Mouse (Mus musculus) embryo, embryonic 11 days (tissue): ENCODE measurements around the gene Zbtb48.
"Not testable (repeated sequence)": the region's sequence is repeated elsewhere in the genome, so short reads cannot be mapped to it uniquely, and the experiment has no call there.

Source experiments
- DNase-seq: peaks from one replicate; pipeline ENCODE4 v3.0.0-alpha.2; 2015

The Zbtb48 gene

GRCm38 (mm10) chr4:152027524-152027923, at the start of gene Zbtb48:
Zbtb48 (minus strand) TSS chr4:152027671.
- peak; percentile 100 for DNase-seq

- no peak for DNase-seq
Observed at GRCm38 (mm10) chr4:152077191-152077590, 49.7 kb upstream of the Zbtb48 start.

DNA sequence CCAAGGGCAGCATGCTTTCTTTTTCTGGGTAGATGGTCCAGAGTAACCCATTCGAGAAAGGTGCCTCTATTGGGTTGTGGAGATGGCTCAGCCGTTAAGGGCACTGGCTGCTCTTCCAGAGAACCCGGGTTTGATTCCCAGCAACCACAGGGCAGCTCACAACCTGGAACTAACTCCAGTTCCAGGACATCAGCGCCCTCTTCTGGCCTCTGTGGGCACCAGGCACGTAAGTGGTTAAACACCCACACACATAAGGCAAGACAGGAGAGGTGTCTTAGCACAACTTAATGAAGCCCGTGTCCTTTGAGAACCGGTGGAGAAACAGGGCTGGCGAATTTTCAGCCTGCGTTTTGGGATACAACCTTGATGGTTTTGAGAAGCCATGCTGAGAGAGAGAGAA, 47.1 kb upstream of the Zbtb48 start:
- no peak for DNase-seq

DNA sequence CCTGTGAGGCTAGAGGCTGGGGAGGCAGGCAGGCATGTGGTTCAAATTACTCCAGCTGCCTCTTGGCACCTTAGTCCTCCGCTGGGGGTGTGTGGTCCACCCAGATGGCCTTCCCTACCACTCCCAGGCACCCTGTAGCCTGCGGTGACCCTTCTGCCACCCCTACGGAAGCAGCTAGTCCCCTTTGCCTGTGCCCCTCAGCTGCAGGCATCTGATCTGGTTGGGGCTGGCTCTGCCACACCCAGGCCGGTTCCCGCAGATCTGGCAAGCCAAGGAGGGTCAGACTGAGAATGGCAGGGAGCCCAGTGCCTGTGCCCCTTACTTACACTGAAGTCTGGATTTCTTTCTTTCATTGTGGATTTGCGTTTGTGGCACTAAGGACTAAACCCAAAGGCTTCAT, 46.2 kb upstream of the Zbtb48 start:
- no peak for DNase-seq

- DNase-seq: no peak
Observed at GRCm38 (mm10) chr4:152072655-152073054, 45.2 kb upstream of the Zbtb48 start.

DNA sequence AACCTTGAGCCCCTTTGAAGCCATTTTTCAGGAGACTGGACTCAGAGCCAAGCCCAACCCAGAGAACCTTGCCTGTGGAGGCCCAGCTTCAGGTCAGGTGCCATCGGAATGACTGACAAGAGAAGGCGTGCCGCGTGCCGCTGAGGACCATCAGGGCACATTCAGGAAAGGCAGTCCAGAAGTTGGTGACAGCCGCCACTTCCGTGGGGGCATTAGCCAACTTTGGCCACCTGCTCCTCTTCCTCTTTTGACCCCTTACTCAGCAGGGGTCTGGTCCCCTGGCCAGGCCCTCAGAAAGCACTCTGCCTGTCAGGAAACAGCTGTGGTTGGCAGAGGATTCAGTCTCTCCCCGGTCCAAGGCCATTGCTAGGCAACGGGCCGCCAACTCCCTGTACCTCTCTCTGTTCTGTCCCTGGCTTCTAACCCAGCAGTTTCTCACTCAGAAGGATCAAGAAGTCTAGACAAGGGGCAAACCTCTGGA, 44.7 kb upstream of the Zbtb48 start, which contains the start of gene Plekhg5:
Gene Plekhg5, plus strand, starts transcription at position 378 of the 481 bp plus-strand sequence.
- DNase-seq: peak; percentile 20

GRCm38 (mm10) chr4:152070494-152071396, 43.3 kb upstream of the Zbtb48 start:
- no peak for DNase-seq

DNA sequence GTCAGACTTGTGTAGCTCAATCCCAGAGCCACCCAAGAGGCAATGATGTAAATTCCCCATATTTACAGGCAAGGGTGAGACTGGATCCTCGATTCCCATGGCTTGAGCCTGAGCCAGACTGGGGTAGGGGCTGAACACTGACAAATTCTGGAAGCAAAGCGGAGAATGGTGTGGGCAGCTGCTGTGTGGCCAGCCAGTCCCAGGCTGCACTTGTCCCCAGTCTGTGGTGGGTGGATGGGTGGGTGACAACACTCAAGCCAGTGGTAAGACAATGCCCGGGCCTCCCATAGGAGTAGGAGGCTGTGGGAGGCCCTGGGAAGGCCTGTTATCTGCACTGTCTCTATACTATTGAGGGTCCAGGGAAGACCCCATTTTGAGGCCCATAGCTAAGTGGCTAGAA, 41.8 kb upstream of the Zbtb48 start:
- DNase-seq: no peak

GRCm38 (mm10) chr4:152068166-152068724, 40.8 kb upstream of the Zbtb48 start:
- no peak for DNase-seq

GRCm38 (mm10) chr4:152067280-152067679, 39.8 kb upstream of the Zbtb48 start:
- no peak for DNase-seq

DNA sequence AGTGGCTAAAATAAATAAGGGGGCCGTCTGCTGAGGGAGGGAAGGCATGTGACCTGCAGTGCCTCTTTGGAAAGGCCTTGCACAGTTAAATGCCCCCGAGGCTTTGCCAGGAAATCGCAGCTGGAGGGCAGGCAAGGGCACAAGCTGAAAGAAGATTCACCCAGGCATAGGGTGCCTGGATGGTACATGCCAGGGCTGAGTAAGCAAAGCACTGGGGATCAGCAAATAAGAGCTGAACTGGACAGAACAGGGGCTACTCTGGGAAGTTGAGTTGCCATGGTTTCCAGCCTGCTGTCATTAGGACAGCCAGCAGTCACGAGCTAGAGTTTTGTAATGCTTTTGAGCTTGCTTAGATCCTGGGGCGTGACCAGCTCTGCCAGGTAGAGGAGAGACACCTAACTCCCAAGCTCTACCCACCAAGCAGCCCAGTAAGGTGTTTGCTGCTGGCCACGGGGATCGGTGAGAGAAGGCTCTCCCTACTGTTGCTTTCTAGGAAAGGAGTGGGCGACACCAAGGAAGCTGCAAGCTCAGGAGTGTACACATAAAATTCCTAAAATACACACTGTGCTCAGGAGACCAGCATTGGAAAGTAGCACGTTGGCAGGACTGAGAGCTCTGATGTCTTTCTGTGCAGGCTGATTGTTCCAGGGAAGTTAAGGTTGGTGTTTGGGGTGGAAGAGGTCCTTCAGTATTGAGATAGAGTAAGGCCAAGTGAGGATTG, 35.1 kb upstream of the Zbtb48 start:
- no peak for DNase-seq

GRCm38 (mm10) chr4:152044609-152045008, 17.1 kb upstream of the Zbtb48 start:
- DNase-seq: no peak

- DNase-seq: no peak
Observed at GRCm38 (mm10) chr4:152043171-152043570, 15.7 kb upstream of the Zbtb48 start.

- DNase-seq: no peak
Observed at GRCm38 (mm10) chr4:152041924-152042641, 14.6 kb upstream of the Zbtb48 start.

DNA sequence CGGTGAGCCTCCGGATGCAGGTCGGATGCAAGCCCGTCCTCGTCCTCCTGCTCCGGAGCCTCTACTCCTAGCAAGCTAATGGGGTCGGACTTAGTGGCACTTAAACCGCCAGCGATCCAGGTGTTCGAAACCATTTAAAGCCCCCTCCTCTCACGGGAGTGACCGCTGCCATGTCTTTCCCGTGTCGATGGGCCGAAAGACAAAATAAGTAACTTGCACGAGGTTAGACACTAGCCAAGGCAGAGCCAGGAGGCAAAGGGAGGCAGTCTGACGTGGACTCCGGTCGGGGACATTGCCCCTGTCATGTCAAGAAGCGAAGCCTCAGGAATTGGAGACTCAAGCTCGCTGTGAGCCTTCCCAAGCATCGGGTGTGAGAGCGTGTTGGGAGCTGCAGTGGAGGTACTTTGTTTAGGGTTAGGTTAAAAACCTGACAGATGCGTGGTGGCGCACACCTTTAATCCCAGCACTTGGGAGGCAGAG, 12.4 kb upstream of the Zbtb48 start:
- peak; percentile 17 for DNase-seq

DNA sequence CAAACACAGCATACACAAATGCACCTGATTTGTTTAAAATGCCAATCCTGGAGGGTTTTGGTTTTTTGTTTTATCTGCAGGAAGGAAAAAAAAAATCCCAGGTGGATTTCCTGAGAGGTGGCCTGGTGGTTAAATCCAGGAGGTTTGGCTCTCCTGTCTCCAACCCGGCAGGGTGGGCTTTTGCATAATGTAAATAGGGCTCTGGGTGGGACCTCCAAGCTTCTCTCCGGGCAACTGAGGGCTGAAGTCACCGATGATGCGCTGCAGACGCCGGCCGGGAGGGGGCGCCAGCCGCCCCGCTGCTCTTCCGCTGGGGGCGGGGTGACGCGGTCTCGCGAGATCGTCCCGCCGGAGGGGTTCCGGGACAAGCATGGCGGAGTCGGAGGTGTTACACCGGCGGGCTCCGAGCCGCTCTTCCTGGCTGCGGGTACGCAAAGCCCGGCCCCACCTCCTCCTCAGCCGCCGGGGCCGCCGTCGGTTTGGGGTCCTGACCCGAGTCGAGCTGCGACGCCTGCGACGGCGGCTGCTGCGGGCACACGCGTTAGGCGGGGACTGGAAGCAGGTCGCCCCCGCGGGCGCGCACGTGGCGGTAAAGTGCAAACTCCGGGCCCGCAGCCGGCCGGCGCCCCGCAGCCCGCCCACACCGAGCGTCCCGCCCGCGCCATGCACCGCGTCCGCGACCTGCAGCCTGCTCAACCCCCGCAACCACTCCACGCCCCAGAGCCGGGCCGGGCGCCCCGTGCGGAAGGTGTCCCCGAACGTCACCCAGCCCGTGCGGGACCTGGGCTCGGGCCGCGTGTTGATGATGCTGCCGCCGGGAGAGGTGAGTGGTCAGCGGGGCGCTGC, 11.7 kb upstream of the Zbtb48 start, which contains the start of gene Nol9:
Gene Nol9, plus strand, starts transcription at position 337 of the 846 bp plus-strand sequence.
- peak; percentile 95 for DNase-seq

DNA sequence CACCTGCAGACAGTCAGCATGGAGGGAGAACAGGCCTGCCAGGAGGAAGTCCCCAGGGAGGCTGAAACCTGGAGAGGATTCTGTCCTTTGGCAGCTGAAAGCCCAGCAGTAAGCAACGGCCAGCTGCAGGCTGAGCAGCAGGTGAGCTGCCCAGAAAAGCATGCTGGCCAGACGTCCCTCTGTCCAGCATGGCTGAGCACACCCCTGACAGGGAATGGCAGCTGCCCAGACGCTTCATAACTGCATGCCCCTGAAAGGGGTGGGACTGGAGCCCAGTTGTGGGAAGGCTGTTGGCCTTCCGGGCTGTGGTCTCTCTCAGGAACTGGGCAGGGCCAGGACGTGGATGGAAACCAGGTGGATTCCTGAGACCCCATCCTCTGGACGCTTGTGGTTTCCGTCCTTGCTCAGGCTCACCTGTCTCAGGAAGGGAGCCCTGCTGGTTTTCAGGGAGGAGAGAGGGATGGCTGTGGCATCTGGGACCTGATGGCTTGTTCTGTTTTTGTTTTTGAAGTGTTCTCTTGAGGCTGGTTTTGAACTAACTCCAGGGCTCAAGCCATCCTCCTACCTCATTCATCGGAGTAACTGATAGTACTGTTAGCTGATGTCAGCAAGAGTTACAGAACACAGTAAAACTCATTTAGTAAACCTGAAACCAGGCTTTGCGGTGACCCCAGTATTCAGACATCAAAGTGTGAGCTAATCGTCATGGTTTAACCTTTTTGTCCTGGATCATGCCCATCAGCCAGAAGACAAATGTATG, 10.9 kb upstream of the Zbtb48 start, which contains the start of gene Tas1r1:
Gene Tas1r1, minus strand, starts transcription at position 344 of the 760 bp plus-strand sequence.
- no peak for DNase-seq

DNA sequence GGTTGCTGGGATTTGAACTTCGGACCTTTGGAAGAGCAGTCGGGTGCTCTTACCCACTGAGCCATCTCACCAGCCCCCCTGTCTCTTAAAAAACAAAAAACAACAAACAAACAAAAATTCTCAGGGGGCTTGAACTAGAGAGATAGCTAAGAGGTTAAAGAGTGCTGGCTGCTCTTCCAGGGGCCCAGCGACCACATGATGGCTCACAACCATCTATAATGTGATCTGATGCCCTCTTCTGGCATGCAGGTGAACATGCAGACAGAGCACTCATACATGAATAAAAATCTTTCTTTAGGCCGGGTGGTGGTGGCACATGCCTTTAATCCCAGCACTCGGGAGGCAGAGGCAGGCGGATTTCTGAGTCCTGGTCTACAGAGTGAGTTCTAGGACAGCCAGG, 9.0 kb upstream of the Zbtb48 start:
- DNase-seq: not testable (repeated sequence)

DNA sequence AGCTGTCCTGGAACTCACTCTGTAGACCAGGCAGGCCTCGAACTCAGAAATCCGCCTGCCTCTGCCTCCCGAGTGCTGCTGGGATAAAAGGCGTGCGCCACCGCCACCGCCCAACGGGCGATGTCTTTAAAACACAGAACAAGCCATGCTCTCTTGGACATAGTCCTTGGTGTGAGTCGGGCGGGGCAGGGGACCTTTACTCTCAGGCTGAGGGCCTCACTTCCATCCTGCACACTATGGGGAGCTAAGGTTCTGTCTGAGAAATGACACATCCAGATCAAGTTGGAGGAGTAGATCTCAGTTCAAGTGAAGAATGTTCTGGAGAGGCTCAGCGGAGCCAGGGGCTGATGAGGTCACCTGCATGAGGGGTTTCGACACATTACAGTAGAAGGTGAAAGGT, 5.5 kb upstream of the Zbtb48 start:
- DNase-seq: no peak

DNA sequence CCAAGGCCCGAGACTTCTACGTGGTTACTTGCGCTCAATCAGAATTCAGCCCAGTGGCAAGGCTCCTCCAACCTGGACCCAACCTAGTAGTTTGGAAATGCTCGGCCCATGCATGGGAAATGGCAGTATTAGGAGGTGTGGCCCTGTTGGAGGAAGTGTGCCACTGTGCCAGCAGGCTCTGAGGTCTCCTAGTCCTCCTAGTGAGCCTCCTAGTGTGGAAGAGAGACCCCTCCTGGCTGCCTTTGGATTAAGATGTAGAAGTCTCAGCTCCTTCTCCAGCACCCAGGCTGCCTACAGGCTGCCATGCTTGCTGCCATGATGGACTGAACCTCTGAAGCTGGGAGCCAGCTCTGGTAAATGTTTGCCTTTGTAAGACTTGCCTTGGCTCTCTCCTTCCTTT, 2.5 kb upstream of the Zbtb48 start:
- DNase-seq: peak; percentile 14

GRCm38 (mm10) chr4:152029087-152029486, 1.6 kb upstream of the Zbtb48 start:
- DNase-seq: peak; percentile 2
